Mouse (Mus musculus): ENCODE results near the gene Nupr1l.

DNA sequence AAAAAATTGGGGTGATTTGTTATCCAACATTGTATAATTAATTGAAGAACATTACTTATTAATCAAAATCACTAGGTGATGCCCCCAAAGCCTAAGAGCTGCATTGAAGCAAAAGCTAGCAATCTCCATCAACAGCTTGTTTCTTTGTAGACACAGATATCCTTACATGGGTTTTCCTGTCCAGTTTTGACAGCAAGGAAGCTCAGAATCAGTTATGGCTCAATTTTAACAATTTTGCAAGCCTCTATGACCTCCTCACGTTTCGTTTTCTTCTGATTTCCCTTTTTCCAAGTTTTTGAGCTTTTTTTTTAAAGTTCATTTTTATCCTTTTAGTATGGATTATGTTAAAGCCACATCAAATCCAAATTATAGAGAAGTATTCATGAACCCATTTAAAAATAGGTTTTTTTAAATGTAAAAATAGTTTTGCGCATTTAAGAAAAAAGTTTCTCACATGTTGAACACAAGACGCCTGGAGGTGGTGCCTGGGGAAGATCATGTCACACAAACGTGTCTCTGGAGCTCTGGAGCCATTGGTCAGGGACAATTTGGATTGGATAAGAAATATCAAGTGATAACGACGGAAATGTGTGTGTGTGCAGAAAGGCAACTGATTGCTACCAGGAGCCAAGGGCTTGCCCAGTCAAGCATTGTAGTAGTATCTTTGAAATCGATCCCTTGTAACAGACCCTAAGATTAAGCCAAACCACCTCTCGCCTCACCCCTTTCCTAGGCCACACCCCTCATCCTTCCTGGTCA, 32.6 kb downstream of the Nupr1l start:
- TF ChIP-seq CTCF (IDR thresholded peaks at IDR 0.05; ENCODE audit: control insufficient read depth, insufficient read depth, insufficient replicate concordance, low read depth, low read length) (no peak), POLR2A (IDR thresholded peaks at IDR 0.05; ENCODE audit: control insufficient read depth, low read depth, low read length) (no peak)

Measured in testis, adult 2 months (tissue).